Mouse (Mus musculus): ENCODE results near the gene Ccdc146.

Gene Ccdc146

DNA sequence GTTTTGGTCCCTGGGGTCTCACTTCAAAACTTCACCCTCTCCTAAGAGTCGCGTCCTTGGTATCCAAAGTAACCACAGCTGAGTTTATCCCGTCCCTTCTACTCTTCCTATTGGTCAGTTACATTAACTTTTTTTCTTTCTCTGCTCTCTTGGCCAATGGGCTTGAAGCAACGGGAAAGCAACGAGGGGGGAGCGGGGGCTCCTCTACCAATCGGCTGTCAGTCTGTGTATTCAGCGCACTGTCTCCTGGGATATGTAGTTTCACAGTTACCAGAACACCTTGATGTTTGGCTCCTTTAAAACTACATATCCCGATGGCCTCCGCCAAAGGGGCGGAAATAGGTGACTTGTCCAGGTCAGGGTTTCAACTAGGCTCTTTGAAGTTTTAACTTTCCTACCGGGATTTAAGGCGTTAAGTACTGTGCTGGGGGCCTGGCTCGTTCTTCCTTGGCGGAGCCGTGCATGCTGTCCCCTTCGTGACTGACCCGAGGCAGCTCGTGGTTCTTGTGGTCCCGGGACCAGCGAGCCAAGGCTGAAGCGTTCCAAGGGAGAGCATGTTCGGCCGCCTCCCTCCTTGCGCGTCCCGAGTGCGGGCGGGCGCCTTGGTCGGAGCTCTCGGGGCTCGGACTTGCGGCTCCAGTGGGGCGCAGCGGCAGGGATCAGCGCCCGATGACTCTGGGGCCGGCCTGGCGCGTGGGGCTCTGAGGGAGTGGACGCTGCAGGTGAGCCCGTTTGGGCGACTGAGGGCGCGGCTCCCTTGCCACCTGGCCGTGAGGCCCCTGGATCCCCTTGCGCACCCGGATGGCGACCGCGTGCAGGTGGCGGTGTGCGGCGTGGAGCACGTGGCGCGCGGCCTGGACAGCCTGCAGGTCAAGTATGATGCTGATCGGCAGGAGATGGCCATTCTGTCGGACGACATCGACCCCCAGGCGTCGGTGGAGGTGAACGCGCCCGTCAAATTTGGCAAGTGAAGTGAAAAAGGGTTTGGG is at the start of gene Ccdc146, which contains the start of gene Fam185a:
Ccdc146 (minus strand) TSS at position 64 of the 989 bp plus-strand sequence.
Fam185a (plus strand) TSS at position 345 of the 989 bp plus-strand sequence.
- peak; percentile 92 to 93 for DNase-seq (ENCODE audit: low spot score in 2 of 2)

DNA sequence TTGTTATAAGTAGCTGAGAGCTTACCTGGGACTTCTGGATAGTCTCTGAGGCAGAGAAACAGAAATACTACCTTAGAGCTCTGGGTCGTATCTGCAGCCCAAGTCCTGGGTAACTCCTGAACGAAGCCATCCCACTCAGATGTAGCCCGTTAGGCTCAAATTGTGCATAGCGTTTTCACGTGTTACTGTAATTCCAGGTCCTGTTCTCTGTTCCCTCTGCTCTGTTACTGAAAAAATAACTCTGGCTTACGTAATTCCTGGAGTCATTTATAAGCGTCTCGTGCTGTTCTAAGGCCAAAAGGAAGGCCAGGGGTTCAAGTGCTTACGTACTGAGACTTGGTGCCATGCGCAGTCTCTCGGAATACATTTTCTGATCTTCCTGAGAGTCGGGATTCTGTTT is 43.6 kb upstream of the Ccdc146 start:
- DNase-seq (ENCODE audit: low spot score in 2 of 2), result no peak

DNA sequence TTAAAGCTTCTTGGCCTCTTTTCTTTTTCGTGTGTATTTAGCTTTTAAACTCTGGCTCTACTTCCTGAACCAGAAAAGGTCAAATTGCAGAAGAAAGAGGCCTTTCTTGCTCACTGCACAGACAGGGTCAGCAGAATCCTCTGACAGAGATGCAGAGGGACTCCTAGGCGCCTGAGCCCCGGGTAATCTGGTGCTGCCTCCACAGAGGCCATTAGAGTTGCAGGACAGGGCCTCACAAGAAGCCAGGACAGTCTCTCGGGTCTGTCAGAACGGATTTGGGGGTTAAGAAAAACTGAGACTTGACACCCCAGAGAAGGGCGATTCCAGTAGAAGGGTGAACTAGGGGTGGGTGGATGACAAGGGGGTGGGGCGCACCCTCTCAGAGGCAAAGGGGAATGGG is 42.9 kb upstream of the Ccdc146 start:
- DNase-seq (ENCODE audit: low spot score in 2 of 2), result no peak

DNA sequence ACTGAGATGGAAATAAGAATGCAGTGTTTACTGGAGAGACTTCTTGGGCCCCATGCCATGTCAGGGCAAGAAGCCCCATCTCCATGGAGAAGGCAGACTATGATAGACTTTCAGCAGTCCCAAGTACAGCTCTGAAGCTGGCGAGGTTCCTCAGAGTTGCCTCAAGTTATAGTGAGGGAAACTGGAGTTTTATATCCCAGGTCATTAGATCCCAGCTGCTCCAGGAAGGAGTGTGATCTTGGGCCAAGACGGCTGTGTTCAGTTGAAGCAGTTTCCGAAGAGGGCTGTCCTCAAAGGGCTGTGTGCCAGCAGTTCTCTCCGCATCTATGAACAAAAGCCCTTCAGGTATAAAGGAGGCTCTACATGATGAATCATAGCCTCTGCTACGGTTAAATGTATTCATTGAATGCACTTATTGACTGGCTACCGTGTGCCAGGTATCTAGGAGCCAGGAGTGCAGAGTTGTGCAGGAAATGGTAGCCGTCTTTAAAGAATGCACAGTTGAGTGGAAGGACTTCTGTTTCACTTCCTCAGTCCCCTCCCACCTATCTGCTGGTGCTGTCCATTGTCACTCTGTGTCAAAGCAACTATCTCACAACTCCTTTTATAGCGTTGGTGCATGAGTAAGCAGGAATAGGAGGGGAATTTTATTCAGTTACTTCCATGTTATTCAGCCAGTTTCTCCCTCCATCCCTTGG is 16.5 kb upstream of the Ccdc146 start:
- no peak for DNase-seq (ENCODE audit: low spot score in 2 of 2)

DNA sequence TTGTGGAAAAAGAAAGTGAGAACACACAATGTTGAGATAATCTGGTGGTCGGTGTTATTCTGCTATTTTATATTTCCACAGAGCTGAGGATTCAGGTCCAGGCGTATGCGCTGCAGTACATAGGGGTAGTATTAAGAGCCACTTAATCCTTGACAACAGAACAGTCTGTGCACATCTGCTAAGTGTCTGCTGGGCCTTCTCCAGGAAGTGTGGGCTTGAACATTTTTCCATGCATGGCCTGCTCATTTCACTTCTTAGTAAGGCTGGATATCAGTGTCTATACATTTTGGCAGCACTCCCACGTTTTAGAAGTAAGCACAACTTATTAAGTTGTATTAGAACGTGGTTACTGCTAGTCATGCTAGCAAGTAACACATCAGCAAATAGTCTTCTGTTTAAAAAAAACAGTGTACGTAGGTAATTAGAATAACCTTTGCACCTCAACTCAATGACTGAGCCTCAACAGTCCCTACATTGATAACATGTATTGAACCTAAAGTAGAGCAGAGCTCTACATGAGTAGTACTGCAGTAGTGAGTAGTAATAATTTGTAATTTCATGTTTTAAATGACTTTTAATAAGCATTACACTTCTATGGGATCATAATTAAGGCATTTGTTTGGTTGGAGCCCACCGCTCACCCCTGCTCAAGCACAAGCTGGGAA is 15.1 kb upstream of the Ccdc146 start:
- no peak for DNase-seq (ENCODE audit: low spot score in 2 of 2)

DNA sequence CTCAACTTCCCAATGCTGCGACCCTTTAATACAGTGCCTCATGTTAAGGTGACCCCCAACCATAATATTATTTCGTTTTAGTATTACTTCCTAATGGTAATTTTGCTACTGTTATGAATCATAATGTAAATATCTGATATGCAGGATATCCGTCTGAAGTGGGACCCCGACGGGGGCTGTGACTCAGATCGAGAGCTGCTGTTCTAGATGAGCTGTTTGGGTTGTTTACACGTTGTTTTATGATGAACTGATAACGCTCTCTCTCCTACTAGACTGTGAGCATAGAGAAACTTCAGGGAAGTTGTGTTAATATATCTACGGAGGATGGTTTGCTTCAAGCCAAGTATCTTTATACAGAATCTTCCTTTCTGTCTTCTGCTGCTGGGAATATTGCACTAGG is 14.0 kb upstream of the Ccdc146 start:
- DNase-seq (ENCODE audit: low spot score in 2 of 2), result no peak

DNA sequence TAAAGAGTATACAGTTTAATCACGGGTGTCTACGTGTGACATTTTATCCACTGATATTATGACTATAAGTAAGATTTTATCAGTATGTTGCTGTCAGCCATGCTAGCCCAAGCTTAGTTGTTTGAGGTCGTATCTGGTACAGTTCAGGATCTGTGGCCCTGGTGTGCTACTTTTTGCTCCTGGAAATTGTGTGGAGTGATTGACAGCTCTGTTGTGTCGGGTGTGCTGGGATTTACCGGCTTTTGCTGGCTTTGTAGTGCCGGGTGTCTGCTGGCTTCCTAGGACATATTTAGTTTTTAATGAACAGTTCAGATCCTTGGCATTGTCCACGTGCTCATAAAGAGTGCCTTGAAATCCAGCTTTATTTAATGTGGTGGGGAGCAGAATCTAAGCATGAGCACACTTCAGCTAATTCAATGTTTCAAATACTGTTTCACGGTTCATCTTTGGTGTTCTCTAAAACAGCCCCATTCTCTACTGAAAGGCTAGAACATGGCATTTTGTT is 12.0 kb upstream of the Ccdc146 start:
- no peak for DNase-seq (ENCODE audit: low spot score in 2 of 2)

DNA sequence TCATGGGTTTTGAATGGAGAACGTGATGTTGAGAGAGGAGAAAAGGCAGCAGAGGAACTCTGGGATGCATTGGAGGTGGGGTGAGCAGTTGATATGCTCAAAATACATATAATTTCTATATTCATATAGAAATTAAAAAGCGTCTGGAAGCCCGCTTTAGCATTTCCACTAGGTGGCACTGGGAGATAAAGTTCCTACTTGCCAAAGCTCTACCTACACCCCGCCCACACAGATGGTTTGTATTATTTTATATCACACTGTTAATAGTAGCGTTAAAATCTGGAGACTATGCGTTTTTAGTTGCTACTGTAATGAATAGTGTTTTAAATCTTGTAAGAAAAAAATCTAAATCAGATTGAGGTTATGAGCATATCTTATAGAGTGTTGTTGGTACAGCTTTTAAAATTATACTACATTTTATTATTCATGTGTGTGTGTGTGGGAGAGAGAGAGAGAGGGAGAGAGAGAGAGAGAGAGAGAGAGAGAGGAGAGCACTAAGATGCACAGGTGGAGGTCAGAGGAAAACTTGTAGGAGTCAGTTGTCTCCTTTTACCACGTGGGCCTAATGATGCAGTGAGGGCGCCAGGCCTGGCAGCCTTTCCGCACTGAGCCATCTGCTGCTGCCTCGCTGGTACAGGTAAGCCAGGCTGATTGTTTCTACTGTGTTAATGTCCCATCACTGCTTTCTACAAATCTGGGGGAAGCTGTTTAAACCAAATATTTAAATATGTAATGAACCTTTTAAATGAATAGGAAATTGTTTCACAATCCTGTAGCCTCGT is 9.9 kb upstream of the Ccdc146 start:
- no peak for DNase-seq (ENCODE audit: low spot score in 2 of 2)

DNA sequence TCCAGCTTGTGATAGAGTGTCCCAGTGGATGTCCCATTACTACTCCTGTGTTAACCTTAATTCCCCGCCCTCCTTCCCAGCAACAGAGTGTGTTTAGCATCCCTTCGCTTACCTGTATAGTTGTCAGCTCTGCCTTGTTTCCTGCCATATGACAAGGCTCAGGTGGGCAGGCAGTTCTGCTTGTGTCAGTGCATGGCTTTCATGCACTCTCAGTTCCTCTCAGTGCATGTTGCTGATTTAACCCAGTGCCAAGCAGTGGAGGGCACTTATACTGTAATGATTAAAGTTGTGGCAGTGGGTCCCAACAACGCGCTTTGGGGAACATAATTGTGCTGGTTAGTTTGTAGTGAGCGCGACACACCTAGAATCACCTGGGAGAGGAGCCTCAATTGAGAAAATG is 2.2 kb upstream of the Ccdc146 start:
- DNase-seq (ENCODE audit: low spot score in 2 of 2), result no peak

DNA sequence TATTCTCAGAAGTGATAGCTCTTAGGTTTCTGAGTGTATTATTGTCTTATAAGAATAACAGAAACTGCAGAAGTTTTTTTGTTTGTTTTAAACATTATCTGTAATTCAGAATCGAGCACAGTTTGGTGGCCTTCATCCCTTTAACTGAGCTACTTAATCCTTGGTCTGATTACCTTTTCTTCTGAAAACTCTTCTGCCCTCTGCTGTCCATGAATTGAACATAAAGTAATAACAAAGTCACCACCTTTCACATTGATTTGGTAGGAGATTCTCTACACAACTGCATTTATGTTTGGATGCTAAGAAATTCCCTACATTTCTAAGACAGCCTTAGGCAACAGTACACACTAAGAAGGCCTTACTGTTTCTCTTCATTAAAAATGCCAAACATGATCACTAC is 3.9 kb downstream of the Ccdc146 start:
- peak in 1 of 2 experiments; percentile 18 for DNase-seq (ENCODE audit: low spot score in 2 of 2)

DNA sequence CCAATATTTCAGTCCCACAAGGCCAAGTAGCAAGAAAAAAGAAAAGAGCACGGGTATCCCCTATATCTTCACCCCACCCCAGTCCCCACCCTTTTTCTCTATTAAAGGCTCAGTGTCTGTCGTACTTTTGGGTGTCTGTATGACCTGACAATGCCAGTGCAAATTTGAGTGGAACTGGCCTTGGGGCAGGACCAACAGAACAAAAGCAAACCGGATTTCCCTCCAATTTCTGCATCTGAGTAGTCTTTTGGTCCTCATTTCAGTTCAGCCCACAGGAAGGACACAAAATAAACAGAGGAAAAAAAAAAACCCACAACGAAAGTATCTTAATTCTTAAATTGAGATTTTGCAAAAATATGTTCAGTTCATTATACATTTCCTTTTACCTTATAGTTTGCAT is 5.9 kb downstream of the Ccdc146 start:
- DNase-seq (ENCODE audit: low spot score in 2 of 2), result no peak

DNA sequence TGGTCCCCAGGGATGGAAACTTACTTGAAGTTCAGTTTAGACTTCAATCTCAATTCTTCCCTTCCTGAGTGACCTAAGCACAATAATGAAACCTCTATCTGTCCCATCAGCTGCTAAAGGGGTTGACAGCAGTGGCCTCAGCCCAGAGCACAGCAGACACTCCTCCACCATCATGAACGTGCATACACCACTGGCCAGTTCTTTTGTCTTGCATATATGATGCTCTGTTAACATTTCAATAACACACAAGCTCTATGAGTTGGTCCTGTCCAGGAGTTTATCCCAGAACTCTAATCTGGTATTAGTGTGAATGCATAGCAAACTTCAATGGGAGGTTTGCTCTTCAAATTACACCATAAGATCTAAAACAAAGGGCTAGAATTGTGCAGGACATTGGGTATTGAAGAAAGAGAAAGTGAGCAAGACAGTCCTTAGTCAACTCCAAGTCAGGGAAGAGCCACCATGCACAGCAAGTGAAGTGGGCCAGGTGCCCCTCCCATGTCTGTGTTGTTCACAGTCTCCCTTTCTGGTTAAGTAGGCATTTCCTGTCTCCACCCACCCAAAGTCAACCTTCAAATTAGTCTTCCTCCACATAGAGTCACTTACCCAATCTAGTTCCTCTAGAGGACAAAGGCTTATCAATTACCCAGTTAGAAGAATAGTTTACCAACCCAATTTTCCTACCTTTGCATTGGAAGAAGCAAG is 10.2 kb downstream of the Ccdc146 start:
- DNase-seq (ENCODE audit: low spot score in 2 of 2), result peak; percentile 28 to 33

DNA sequence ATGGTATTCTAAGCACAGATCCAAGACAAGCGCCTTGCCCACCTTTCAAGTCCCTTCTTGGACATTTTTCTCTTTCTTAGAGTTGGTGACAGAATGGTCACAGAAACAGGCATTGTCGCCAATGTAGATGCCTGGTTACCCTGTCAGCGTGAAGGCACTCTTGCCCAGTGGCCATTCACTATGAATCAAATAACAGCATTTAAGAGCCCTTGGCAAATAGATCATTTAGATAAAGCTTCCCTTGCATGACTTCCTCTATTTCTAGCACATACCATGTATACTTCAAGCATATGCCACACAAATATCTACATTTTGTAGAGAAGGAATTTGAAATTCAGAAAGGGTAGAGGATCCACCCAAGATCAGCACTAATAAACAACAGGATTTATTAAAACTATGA is 11.2 kb downstream of the Ccdc146 start:
- DNase-seq (ENCODE audit: low spot score in 2 of 2), result no peak

DNA sequence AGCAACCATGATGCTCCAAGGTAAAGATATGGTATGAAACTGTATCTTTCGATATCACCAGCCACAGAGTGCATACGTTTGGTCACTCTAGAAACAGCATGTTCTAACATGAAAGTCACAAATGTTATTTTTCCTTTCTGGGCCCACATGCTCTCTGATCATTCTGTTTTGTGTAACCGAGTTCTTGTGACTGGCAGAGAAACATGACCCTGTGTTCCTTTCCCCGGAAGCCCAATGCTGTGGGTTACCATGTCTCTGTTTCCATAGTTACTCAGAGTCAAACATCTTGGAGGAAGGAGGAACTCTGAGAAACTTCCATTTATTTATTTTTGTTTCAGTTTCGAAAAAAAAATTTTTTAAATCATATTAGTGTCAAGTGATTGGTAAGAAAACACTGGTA is 12.4 kb downstream of the Ccdc146 start:
- DNase-seq (ENCODE audit: low spot score in 2 of 2), result peak in 1 of 2 experiments; percentile 27

DNA sequence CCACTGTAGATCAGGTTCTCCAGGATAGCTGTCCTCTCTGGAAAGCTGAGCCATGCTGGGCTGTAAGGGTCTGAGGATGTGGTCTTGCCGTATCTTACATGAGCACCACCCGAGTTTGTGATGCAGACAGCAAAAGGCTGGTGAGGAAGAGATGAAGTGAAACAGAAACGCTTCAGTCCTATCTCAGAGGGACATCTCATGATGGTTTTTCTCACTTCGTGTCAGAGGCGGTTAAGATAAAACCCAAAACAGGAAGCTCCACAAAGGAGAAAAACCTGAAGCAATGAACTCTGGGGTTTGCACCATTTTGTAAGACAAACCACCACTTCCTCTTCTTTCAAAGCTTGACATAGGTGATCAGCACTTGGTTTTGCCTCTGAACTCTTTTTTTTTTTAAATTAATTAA is 13.2 kb downstream of the Ccdc146 start:
- DNase-seq (ENCODE audit: low spot score in 2 of 2), result peak; percentile 84 to 88

DNA sequence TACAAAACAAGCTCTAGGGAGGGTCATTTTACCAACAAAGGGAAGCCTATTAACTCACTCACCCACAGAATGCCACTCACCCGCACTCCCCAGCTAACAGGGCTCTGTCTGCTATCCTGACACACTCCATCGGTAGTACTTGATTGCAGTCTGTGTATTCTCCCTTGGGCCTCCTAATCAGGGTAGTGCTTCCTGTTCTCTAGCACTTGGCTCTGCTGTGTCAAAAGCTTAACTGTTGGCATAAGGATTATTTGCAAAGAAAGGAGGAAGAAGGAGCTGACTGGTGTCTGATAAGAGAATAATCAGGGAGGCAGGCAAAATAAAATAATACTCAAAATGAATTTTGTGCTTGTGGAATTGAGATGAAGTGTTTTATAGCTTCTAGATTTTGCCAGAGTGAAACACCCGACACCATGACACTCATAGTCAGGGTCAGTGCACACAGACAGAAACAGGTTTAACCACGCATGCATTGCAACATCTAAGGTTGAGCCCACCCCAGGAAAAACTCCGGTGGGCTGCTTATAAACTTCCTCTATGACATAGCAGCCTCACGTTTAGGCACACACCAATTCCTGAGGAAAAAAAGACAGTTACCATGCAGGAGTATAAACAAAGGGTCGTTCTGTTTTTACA is 29.2 kb downstream of the Ccdc146 start:
- DNase-seq (ENCODE audit: low spot score in 2 of 2), result no peak

DNA sequence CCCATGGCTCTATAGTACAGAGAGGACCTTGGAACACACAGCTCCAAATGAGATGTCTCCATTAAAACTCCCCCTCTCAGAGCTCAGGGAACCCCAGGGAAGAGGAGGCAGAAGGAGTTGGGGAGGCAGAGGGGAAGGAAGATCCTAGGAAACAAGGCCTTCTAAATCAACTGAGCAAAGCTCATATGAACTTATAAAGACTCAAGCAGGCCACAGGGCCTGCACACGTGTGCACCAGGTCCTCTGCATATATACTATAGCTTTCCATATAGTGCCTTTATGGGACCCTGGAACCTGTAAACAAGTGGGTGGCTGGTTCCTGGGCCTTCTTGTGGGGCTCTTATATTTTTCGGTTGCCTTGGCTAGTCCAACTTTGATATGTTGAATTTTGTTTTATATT is 29.9 kb downstream of the Ccdc146 start:
- DNase-seq (ENCODE audit: low spot score in 2 of 2), result no peak

DNA sequence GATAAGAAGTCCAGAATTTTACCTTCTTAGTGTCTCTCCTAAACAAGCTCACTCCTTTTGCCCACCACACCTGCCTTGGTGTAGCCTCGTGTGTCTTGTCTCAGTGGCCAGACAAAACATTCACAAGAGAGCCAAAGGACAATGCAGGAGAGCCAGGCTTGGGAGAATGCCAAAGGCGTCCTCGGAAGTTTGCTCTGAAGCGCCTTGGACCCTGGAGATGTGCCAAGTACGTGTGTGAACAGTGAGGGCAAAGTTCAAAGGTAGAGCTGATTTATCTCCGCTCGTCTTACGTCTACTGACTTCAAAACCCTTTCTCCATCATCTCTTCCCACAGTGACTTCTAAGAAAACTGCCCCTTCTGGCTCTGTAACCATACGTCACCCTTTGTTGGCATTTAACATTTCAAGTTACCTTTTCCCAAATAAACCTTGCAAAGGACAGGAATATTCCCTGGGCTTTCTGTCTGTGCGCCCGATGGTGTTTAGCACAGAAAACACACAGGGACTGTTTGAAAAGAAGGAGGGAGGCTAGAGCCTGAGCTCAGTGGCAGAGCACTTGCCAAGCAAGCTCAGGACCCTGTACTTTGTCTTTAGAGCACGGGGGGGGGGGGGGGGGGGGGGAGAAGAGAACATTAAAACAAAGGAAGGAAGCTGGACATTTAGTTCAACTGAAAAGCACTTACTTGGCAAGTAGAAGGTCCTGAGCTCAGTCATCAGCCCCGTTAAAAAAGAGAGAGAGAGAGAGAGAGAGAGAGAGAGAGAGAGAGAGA is 32.7 kb downstream of the Ccdc146 start:
- DNase-seq (ENCODE audit: low spot score in 2 of 2), result no peak

DNA sequence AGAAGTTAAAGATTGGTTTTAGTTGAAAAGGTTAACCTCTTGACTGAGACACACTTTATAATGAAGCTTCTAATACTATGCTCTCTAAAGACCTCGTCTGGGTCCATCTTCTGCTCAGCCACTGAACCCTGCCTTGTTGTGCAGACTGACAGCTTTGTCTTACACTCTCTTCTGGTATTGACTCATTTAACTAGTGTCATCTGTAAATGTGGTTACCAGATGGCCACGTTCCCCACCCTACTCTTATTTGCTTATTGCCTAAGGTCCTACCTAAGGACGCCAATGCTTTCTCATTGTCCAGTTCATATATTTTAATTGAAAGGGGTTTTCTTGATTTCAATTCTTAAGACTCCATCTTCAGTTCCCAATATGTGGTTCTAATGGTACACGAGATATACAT is 35.6 kb downstream of the Ccdc146 start:
- DNase-seq (ENCODE audit: low spot score in 2 of 2), result no peak

Measured in natural killer cell, adult 2 months (primary cell).